Mouse (Mus musculus): ENCODE measurements around the gene Mrpl2.

DNA sequence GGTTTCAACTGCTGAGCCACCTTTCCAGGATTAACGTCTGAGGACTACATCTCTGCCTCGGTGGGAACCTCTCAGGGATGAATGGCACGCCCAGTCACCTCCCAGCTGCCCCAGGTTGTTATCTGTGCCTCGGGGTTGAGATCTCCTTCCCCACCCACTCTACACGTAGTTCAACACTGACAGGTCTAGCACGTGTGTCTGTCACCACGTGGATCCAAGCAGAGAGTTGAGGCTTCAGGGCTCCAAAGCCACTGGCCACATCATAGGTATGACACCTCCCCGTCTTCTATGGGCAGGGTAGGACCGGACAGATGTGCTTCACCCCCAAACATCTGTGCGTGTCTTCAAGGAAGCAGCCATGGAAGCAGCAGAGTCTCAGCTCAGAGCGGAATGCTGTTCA, 48.1 kb upstream of the Mrpl2 start:
- TF ChIP-seq POLR2A (IDR thresholded peaks at IDR 0.05; ENCODE audit: low read depth, low read length), result no peak
- no peak for TF ChIP-seq CTCF (conservative IDR thresholded peaks at IDR 0.05; ENCODE audit: insufficient read depth, insufficient read length, low read depth, low read length)

Data from kidney, adult 2 months (tissue).